Mouse (Mus musculus) ES-E14 (cell line): Measurements from ENCODE around the gene Gpc6. TPM values are rescaled to one million over a fixed set of nuclear protein-coding genes. Genes with fewer than 3 reads are reported as not detected.
A peak's percentile ranks its signal among the peaks of the same experiment; 100 is the strongest.

Experiments
- DNase-seq: peaks from one replicate; pipeline ENCODE4 v3.0.0-alpha.2; 2013; ENCODE audit warnings: low read depth, low spot score
- H3K27ac ChIP-seq: 2 replicates; pipeline ENCODE4 v1.5.1; 2012; ENCODE audit warnings: low read depth, mild to moderate bottlenecking, low read length, moderate library complexity, mixed read lengths; ENCODE audit not compliant: poor library complexity, insufficient read depth, severe bottlenecking
- H3K36me3 ChIP-seq: 2 replicates; pipeline ENCODE4 v1.6.1; 2012; ENCODE audit warnings: mild to moderate bottlenecking, low read length, moderate library complexity, mixed read lengths; ENCODE audit not compliant: control insufficient read depth, poor library complexity, insufficient read depth, severe bottlenecking
- H3K4me1 ChIP-seq, 2 experiments: fragments of 150-350 bp in 1 of 2; sonication (generic) in 1 of 2; 2 replicates each; pipeline ENCODE4 v1.6.1; 2012; ENCODE audit warnings: low read length in 2 of 2, mild to moderate bottlenecking in 1 of 2, mixed read lengths in 1 of 2; ENCODE audit not compliant: control insufficient read depth in 2 of 2, insufficient read depth in 2 of 2, poor library complexity in 1 of 2
- H3K4me3 ChIP-seq, 2 experiments: fragments of 150-350 bp in 1 of 2; sonication (generic) in 1 of 2; 2 replicates each; pipeline ENCODE4 v1.5.1; 2012; ENCODE audit warnings: low read length in 2 of 2, low read depth in 1 of 2, mild to moderate bottlenecking in 1 of 2, mixed read lengths in 1 of 2; ENCODE audit not compliant: insufficient read depth in 1 of 2, poor library complexity in 1 of 2, severe bottlenecking in 1 of 2
- H3K9ac ChIP-seq: 2 replicates; pipeline ENCODE4 v1.6.1; 2012; ENCODE audit warnings: low read depth, mild to moderate bottlenecking, low read length, mixed read lengths; ENCODE audit not compliant: poor library complexity, insufficient read depth, severe bottlenecking
- H3K9me3 ChIP-seq: fragments of 150-350 bp; sonication (generic); 2 replicates; pipeline ENCODE4 v1.6.1; 2012; ENCODE audit warnings: low read depth, mild to moderate bottlenecking, low read length; ENCODE audit not compliant: control insufficient read depth, insufficient read depth
- CHD2 ChIP-seq: IDR thresholded peaks from 2 replicates; pipeline ENCODE4 v1.6.1; 2014; ENCODE audit warnings: mild to moderate bottlenecking, low read depth, low read length, inconsistent platforms
- HCFC1 ChIP-seq: IDR thresholded peaks from 2 replicates; pipeline ENCODE4 v1.6.1; 2012; ENCODE audit warnings: low read length, inconsistent platforms, borderline replicate concordance; ENCODE audit not compliant: insufficient read depth
- MAFK ChIP-seq: IDR thresholded peaks from 2 replicates; pipeline ENCODE4 v1.6.1; 2014; ENCODE audit warnings: mild to moderate bottlenecking, low read depth, low read length, inconsistent platforms; ENCODE audit not compliant: insufficient read depth
- ZC3H11A ChIP-seq: IDR thresholded peaks from 2 replicates; pipeline ENCODE4 v1.6.1; 2012; ENCODE audit warnings: low read depth, mild to moderate bottlenecking, inconsistent platforms, low read length, borderline replicate concordance
- ZNF384 ChIP-seq: IDR thresholded peaks from 2 replicates; pipeline ENCODE4 v1.6.1; 2012; ENCODE audit warnings: low read depth, low read length, inconsistent platforms
- in situ Hi-C, 2 experiments: fragments of 600-800 bp; cut with MboI; formaldehyde crosslinking; loops; one replicate each; pipeline ENCODE4 v1.15.1; 2025; ENCODE audit warnings: low sequenced_read_pairs in 2 of 2, inconsistent platforms in 1 of 2; ENCODE audit not compliant: unreplicated experiment in 2 of 2
- total RNA-seq: library from RNA; depleted of rRNA; stranded (reverse); fragments of 300-350 nt; gene quantifications from 2 replicates; pipeline ENCODE4 v1.2.3, GENCODE M21; 2012

Gene Gpc6
- total RNA-seq, 1 experiment: 3.2 TPM

GRCm38 (mm10) chr14:116964837-116965236 is 39.7 kb downstream of the Gpc6 start:
- Histone ChIP-seq H3K4me3 (no peak overlapping the region), H3K9me3 (no peaks in the 10 kb centered on the region), H3K27ac (no peak overlapping the region), H3K36me3 (no peaks in the 10 kb centered on the region), H3K4me1 (no peaks in the 10 kb centered on the region), H3K9ac (no peak overlapping the region)
- DNase-seq: no peak
- in situ Hi-C loops: no loop called here
- no peak for TF ChIP-seq ZC3H11A
- no peak for TF ChIP-seq CHD2
- no peak for TF ChIP-seq HCFC1
- no peak for TF ChIP-seq MAFK
- no peak for TF ChIP-seq ZNF384

- in situ Hi-C loops: no loop called here
- H3K9me3 ChIP-seq: no peaks in the 10 kb centered on the region
- no peak overlapping the region for H3K9ac ChIP-seq
- H3K36me3 ChIP-seq: no peaks in the 10 kb centered on the region
- H3K4me3 ChIP-seq: no peak overlapping the region
- no peak overlapping the region for H3K27ac ChIP-seq
- TF ChIP-seq MAFK (peak; percentile 75; the same call in 1 of the 2 replicates), CHD2 (no peak), HCFC1 (no peak), ZC3H11A (no peak), ZNF384 (no peak)
- no peaks in the 10 kb centered on the region for H3K4me1 ChIP-seq
- no peak for DNase-seq
Observed at GRCm38 (mm10) chr14:116974708-116975107, 49.6 kb downstream of the Gpc6 start.

- Histone ChIP-seq H3K36me3 (no peaks in the 10 kb centered on the region), H3K9me3 (no peaks in the 10 kb centered on the region), H3K4me3 (no peak overlapping the region), H3K9ac (no peak overlapping the region), H3K4me1 (no peaks in the 10 kb centered on the region), H3K27ac (no peak overlapping the region)
- in situ Hi-C loops: no loop called here
- no peak for DNase-seq
- TF ChIP-seq MAFK: no peak
- no peak for TF ChIP-seq ZNF384
- TF ChIP-seq ZC3H11A: no peak
- TF ChIP-seq CHD2: no peak
- TF ChIP-seq HCFC1: no peak
Observed at GRCm38 (mm10) chr14:116975224-116975623, 50.1 kb downstream of the Gpc6 start.

- H3K27ac ChIP-seq: no peak overlapping the region
- no peaks in the 10 kb centered on the region for H3K9me3 ChIP-seq
- no peak overlapping the region for H3K9ac ChIP-seq
- DNase-seq: no peak
- no peaks in the 10 kb centered on the region for H3K36me3 ChIP-seq
- H3K4me1 ChIP-seq: no peaks in the 10 kb centered on the region
- in situ Hi-C loops: no loop called here
- TF ChIP-seq MAFK (no peak), CHD2 (no peak), HCFC1 (no peak), ZC3H11A (no peak), ZNF384 (no peak)
- no peak overlapping the region for H3K4me3 ChIP-seq
Observed at GRCm38 (mm10) chr14:116977259-116977658, 52.1 kb downstream of the Gpc6 start.

- Histone ChIP-seq H3K36me3 (no peaks in the 10 kb centered on the region), H3K9me3 (no peaks in the 10 kb centered on the region), H3K4me1 (no peaks in the 10 kb centered on the region), H3K4me3 (no peak overlapping the region), H3K9ac (no peak overlapping the region), H3K27ac (no peak overlapping the region)
- TF ChIP-seq MAFK (no peak), ZNF384 (no peak), CHD2 (no peak), ZC3H11A (no peak), HCFC1 (no peak)
- no peak for DNase-seq
- in situ Hi-C loops: no loop called here
Observed at GRCm38 (mm10) chr14:116979714-116980382, 54.7 kb downstream of the Gpc6 start.
